In the genomic region with DNA sequence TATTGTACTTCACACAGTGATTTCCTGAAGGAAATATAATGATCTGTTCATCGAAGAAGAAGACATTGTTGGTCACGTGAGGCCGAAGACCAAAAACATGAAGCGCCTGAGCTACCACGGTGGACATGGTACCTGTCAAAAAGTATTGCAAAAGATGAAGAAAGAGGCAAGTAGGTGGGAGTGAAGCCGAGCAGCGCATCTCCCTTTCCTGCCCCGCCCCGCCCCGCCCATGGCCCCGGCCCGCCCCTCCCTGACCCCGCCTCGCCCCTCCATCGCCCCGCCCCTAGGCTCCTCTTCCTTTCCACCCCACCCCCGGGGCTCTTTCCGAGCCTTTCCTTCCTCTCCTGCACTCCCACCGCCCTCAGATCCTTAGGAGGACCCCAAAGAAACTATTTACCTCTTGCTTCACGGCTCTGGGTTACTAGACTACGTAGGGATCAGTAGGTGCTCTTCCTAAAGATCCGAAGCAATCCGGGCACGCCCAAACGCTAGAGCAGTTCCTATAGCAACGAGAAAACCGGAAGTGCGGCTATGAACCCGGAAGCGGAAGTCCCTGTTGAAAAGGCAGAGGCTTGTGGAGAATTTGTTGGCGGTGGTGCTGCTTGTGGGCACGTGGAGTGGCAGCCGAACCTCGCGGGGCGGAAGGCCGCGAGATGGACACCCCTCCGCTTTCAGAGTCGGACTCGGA, we compare ENCODE assay signal across 8 mouse cellular contexts. TPM values are rescaled to one million over a fixed set of nuclear protein-coding genes. Genes with fewer than 3 reads are reported as not detected.
DNase-seq lines count a peak whose midpoint lies in the region; ATAC-seq lines count a peak whose summit lies in the region.

Cfap57 (minus strand) TSS at position 499 of the 688 bp plus-strand sequence.
Ebna1bp2 (plus strand) TSS at position 521 of the 688 bp plus-strand sequence.

- H3K9me3 ChIP-seq in hindbrain, embryonic 15.5 days: no peaks in the 10 kb centered on the region; the same call in 1 of the 2 replicates

- H3K27me3 ChIP-seq in hindbrain, embryonic 15.5 days: no peaks in the 10 kb centered on the region

- peak; percentile 95 for ATAC-seq in hindbrain, embryonic 15.5 days (ENCODE audit: low FRiP score, low read depth)

- WGBS in hindbrain, embryonic 15.5 days: under 1% methylated on average over 32 of the region's 41 CpGs

- H3K4me1 ChIP-seq in hindbrain, embryonic 15.5 days (replicated peaks): peaks cover 15% of the 10 kb centered on the region

- H3K4me2 ChIP-seq in hindbrain, embryonic 15.5 days: peak within 1 kb of the TSS; percentile 97

- peak within 1 kb of the TSS; percentile 55 for H3K9ac ChIP-seq in hindbrain, embryonic 15.5 days

- H3K4me3 ChIP-seq in hindbrain, embryonic 15.5 days: peak within 1 kb of the TSS; percentile 67

- peak; percentile 97 for DNase-seq in R1 (ENCODE audit: low read depth, low spot score)
- DNase-seq in cerebellum, postnatal 25 days: peak; percentile 91 to 92
- DNase-seq in frontal cortex, postnatal 25 days (ENCODE audit: low spot score in 2 of 2): peak; percentile 79 to 83
- peak; percentile 87 for DNase-seq in left cerebral cortex, adult 11 months (ENCODE audit: low spot score)
- DNase-seq in lung, postnatal 4 days: peak; percentile 91 to 92
- DNase-seq in retina, postnatal 7 days (ENCODE audit: low read depth, low spot score): peak; percentile 94
- peak; percentile 74 for DNase-seq in urinary bladder, adult 2 months (ENCODE audit: low spot score)

- H3K27ac ChIP-seq in hindbrain, embryonic 15.5 days (replicated peaks): peak within 1 kb of the TSS; percentile 76

- peaks cover 22% of the 10 kb centered on the region for H3K36me3 ChIP-seq in hindbrain, embryonic 15.5 days

RNA-seq across cellular contexts. Expression of gene Cfap57, which starts in this region (rescaled TPM):
- 1.5 and 2.0 TPM in 2 replicates for polyA plus RNA-seq in hindbrain, embryonic 15.5 days (2015; fragmentation: Nextera tagmentation; extraction: Ambion mirVana)
- 0.04 and 0.08 TPM in 2 replicates for polyA plus RNA-seq in urinary bladder, adult 2 months (2012; rRNA removed)

RNA-seq across cellular contexts. Expression of gene Ebna1bp2, which starts in this region (rescaled TPM):
- 87.3 and 96.5 TPM in 2 replicates for polyA plus RNA-seq in hindbrain, embryonic 15.5 days (2015; fragmentation: Nextera tagmentation; extraction: Ambion mirVana)
- 63.4 and 72.6 TPM in 2 replicates for polyA plus RNA-seq in urinary bladder, adult 2 months (2012; rRNA removed)

Comparison
In these comparisons a context has a peak if more than half of its experiments do, and no peak if none do; other contexts are left out.
1. Peak in every context shown above with its lines: DNase-seq, ATAC-seq, H3K4me3 ChIP-seq and H3K27ac ChIP-seq.